Mouse (Mus musculus) lung, adult 2 months (tissue): ENCODE results near the gene Wfdc11.

ENCODE experiments used
- CTCF ChIP-seq: fragments of 200-500 bp; IDR thresholded peaks from 2 replicates; pipeline ENCODE4 v1.5.1; 2011; ENCODE audit warnings: mild to moderate bottlenecking, low read length, control low read depth; ENCODE audit not compliant: insufficient read depth
- POLR2A ChIP-seq: fragments of 200-500 bp; IDR thresholded peaks from 2 replicates; pipeline ENCODE4 v1.6.1; 2011; ENCODE audit warnings: low read depth, mild to moderate bottlenecking, control low read depth, low read length, borderline replicate concordance; ENCODE audit errors: extremely low read depth

- TF ChIP-seq CTCF (no peak), POLR2A (no peak)
Observed at GRCm38 (mm10) chr2:164638696-164639095, 35.2 kb downstream of the Wfdc11 start, which contains the start of gene Wfdc16.
